Mouse (Mus musculus) inflammation-experienced regulatory T-cells, adult 16 weeks (primary cell): ENCODE measurements around the gene Fcnb. TPM values are rescaled to one million over a fixed set of nuclear protein-coding genes. Genes with fewer than 3 reads are reported as not detected.

ENCODE experiments used
- polyA plus RNA-seq: library from polyadenylated mRNA; unstranded; fragments of 100-300 nt; shearing (Covaris generic); gene quantifications from one replicate; pipeline ENCODE4 v1.2.1, GENCODE M21; 2017

The Fcnb gene
- not detected for polyA plus RNA-seq

DNA sequence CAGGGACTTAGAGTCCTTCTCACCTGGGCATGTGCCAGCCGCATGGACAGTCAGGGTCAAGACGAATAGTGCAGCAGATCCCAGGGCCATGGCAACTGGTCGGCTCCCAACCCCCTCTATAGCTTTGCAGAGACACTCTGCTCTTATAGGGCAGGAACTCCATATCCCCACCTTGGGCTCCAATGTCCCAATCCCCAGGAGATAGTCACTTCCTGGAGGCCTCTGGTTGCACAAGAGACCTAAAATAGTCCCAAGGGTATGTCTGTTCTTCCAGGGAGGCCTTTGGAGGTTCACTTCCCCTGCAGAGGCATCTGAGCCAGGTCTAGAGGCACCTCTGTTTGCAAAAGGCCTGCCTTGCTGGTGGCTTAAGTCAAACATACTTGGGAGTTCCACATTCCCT lies at the start of gene Fcnb:
Fcnb (minus strand) TSS at position 118 of the 400 bp plus-strand sequence.

Other genes with a start within 250 kb of the Fcnb start
- not detected for gene Col5a1, start 198.5 kb downstream of the Fcnb start, polyA plus RNA-seq
- not detected for gene Olfm1, start 108.1 kb upstream of the Fcnb start, polyA plus RNA-seq